Mouse (Mus musculus): ENCODE data around the gene Slc46a3.

The Slc46a3 gene

DNA sequence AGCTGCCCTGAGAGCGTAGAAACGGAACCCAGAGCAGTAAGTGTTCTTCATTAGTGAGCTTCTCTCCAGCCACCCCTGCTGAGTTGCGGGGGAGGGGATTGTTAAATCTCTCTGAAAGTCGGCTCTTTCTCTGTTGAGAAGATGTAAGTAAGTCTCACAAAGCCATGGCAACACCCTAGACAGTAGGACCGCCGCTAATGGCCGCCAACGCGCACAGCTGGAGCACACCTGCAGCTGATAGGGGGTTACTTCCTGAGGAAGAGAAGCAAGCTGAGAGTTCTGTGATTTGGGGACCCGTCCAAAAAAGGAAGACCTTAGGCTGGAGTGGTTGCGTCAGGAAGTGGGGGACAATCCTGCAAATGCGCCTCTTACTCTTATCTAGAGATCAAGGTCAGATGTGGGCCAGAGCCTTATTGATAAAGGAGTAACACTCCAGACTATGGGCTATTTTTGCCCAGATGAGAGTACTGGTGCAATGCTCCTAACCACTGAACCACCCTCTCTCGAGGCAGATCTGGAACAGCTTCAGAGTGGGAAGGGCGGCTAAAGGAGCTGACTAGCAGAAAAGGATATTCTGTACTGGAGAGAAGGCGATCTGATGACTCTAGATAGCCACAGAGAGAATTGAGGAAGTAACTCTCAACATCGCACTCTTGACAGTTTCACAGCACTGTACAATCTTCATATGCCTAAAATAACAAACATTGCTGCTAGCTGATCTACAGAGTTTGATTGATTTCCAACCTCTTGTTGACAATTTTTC, 1.0 kb upstream of the Slc46a3 start:
- DNase-seq (ENCODE audit: low spot score), result peak; percentile 51

DNA sequence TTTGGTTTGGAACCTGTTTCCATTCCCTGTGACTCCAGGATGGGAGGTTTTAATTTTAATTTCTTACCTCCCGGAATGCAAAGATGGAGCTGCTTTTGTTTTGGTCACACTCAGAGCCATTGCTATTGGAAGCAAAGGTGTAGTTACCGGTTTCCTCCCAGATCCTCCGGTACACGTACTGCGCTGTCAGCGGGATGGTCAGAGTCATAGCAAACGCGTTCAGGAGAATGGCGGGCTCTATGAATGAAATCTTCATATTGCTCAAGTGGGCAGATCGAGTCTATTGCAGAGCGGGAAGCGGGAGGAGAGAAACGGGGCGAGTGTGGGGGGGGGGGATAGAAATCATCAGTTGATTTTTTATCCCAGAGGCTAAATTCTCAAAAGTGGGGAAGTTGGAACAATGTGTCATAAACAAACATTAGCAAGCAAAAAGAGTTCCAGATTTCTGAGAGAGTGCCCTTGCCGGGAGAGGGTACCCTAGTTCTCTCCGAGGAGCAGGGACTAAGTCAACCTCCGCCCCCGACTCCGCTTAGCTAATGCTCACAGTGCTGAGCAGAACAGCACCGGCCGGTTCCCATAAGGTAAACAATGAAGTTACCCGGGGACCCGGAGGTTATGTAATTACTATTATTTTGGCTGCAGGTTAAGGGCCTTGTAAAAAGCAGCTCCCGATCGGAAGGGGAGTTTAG, 705 bp downstream of the Slc46a3 start:
- peak; percentile 39 for DNase-seq (ENCODE audit: low spot score)

DNA sequence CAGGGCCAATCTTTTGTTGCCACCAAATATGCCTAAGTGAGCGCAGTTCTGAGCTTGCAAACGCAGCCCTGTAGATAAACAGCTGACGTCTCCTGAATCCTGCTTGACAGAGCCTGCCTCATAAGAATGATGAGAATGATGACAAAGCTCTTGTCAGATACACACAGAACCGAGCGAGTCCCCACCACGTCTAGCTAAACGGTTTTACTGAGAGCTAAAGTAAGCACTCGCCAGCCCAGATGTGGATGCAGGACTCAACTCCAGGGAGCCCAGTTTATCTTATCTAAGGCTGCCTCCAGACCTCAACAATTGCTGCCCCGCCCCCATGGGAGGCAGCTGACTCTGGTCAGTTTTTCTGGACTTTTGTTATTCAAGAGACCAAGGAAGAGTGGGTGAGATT, 1.5 kb downstream of the Slc46a3 start:
- peak; percentile 61 for DNase-seq (ENCODE audit: low spot score)

DNA sequence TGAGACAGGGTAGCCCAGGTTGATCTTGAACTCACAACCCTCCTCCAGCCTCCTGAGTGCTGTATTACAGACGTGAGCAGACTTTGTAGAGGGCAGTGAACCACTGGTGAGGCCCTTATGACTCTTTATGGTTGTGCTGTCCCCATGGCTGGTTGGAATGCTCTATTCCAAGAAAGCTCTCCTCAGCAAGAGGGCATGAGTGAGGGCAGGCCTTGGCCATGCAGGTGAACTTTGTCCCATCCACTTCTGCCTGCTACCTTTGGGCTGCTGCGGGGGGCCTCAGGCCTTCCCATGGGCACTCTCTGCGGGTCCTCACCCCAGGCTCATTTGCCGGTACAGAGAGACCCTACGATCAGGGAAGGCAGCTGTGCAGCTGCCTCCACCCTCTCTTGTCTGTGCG, 1.9 kb downstream of the Slc46a3 start:
- no peak for DNase-seq (ENCODE audit: low spot score)

DNA sequence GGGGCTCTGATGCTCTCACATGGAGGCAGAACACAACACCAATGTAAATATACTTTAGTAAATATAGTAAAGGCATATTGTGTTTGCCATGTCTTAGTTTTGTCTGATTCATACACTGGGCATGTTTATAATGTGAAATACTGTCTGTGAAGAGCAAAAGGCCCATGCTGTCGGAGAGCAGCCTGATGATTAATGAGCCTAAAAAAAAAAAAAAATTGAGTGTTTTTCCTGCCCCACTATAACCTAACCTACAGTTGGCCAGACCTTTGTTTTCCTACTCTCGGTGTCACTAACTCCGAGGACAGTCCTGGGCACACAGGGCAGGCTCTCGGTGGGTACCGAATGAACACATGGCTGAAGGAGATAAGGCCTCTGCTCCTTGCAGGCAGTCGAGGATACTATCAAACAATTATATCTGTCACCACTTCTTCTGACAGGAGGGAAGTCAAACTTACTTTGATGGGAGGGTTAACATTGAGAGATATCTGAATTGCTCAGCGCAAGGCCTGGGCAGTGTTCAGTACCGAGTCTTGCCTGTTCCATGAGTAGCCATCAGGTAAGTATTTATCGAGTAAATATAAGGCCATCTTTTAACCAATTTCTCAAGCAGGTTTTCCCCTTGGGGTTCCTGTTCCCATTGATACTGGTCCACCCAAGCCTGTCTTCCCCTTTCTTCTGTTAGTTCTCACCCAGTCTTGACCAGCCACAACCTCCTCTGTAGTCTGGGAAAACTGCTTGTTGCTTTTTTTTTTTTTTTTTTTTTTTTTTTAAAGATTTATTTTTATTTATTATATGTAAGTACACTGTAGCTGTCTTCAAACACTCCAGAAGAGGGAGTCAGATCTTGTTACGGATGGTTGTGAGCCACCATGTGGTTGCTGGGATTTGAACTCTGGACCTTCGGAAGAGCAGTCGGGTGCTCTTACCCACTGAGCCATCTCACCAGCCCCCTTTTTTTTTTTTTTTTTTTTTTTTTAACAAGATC, 6.0 kb downstream of the Slc46a3 start:
- DNase-seq (ENCODE audit: low spot score), result peak; percentile 67

DNA sequence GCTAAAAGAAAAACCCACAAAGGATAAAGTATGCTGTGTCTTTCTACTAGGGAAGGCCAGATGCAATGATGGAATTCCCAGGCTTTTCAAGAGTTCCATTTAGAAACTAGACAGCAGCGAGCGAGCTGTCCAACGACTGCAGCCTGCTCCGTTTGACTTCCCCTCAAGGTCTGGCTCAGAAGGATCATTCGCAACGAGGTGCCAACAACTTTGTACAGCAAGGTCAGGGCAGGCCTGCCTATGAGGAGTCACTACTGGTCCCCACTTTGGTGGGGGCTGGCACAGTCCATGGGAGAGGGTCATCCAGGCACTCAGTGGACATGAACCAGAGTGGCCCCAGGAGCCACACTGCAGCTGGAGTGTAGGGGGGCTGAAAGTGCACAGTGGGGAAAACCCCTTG, 11.0 kb downstream of the Slc46a3 start:
- DNase-seq (ENCODE audit: low spot score), result no peak

DNA sequence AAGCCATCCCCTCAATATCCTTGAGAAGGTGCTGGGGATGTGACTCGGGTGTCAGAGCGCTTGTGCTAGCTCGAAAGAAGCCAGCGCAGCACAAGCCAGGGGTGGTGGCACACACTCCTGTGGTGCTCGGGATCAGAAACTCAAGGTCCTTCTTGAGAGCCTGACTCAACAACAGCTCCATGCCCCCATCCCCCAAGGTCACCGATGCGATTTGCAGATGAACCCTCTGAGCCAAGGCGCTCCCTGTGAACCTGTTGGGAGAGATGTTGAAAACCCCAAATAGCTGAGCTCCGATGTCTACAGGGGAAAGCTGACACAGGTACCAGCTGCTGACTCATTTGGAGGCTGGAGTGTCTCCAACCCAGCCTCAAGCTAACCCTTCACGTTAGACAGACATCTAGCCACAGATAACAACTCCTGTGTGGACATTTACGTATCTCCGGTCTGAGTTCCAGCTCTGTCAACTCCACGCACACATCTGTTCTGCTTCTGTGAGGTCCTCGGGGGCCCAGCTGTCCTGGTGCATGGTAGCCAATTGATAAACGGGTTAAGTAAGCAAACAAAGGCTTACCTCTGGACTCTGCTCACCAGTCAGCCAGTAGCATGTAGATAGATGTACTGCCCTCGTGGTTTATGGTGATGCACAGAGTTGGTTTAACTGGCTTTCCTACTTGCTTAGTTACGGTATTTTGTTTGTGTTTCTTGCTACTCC, 14.5 kb downstream of the Slc46a3 start:
- no peak for DNase-seq (ENCODE audit: low spot score)

DNA sequence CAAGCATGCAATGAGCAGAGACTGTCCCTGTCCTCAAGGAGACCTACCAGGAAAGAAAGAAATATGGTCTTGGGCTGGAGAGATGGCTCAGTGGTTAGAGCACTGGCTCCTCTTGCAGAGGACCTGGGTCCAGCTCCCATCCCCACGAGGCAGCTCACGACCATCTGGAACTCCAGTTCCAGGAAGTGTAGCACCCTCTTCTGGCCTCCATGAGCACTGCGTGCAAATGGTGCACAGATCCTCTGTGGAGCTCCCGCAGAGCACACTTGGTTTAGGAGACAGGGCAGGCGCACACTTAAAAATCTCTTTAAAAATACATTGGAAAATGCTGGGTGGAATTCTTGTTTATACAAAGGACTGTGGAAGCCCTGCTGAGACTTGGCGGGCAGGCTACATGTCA, 17.1 kb downstream of the Slc46a3 start:
- no peak for DNase-seq (ENCODE audit: low spot score)

DNA sequence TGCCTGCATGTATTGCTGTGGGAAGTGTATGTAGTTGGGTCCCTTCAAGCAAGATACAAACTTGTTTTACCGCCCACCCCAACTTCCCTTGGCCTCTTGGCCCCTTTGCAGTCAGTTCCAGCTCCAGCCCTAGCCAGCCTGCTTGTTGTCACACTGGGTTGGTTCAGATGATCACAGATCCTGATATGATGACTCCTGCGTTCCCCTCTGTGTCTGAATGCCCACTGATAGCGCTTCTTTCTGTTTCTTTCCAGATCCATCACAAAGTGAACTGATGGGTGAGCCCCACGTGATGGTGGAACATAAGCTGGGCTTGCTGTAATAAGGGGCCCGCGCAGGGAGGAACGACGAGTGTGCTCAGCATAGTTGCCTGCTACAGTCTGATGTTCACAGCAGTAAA, 19.4 kb downstream of the Slc46a3 start:
- no peak for DNase-seq (ENCODE audit: low spot score)

DNA sequence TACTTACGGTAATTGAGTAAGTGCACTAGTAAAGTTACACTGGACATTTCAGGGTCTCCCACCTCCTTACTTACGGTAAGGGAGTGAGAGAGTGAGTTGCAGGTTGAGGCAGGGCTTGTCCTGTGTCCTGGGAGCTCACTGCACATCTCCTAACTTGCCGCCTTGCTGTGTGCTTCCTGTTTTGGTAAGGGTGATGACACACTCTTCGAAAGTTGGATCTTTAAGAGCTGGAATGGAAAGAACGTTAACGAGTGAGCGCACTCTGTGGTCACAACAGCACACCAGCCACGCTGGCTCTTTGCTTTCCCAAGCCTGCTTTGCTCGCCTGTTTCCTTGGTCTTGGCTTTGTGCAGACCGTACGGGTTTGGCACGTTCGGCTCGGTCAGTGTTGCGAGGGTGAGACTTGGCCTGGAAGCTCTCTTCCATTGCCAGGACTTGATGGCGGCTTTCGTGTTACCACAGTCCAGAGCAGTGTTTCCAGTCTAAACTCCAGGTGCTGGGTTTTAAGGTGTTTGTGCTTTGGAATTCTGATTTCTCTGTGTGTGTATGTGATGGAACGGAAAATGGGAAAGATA, 20.0 kb downstream of the Slc46a3 start:
- DNase-seq (ENCODE audit: low spot score), result no peak

DNA sequence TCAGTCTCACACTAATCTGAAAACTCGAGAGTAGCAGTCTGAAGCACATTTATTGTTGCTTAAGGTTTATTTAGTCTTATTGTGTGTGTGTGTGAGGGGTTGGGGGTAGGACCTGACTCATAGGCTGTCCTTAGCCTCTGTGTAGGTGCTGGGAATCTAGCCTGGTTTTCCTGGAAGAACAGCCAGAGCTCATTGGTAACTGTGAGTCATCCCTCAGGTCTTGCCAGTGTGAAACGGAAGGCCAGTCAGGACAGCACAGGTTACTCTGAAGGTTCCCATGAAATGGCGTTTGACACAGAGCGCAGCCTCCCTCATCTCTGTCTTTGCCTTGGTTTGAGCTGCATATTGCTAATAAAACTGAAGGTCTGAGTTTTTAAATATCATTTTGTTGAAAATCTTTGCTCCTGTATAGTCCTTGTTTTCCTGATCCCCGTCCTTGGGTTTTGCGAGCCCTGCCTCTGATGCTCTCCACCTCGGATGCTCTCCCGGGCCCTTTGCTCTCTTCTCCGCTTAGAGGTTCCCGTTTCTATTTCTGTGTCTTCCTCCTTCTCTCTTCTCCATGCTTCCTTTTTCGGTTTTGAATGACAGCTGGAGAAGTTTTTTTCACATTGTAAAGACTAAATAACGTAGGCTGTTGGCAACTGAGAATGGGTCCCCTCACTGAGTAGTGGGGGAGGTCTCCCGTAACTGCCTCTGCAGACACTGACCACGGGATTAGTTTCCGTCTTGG, 23.4 kb downstream of the Slc46a3 start:
- no peak for DNase-seq (ENCODE audit: low spot score)

DNA sequence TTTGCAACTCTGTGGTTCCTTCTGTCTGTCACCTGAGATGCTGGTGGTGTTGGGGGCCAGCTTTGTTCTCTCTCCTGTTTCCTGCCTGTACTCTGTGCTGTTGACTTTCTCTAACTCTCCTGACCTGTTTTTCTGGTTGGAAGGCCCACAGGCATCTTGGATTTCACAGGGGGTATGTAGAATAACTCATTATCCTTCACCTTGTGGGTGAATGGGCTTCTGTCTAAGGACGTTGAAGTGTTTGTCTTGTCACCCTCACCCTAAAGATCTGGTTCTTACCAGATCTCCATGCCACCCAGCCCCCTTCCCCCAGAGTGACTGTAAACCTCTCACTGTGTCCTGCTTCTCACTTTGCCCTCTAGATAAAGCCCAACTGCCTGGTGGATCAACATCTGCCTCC, 24.3 kb downstream of the Slc46a3 start:
- no peak for DNase-seq (ENCODE audit: low spot score)

DNA sequence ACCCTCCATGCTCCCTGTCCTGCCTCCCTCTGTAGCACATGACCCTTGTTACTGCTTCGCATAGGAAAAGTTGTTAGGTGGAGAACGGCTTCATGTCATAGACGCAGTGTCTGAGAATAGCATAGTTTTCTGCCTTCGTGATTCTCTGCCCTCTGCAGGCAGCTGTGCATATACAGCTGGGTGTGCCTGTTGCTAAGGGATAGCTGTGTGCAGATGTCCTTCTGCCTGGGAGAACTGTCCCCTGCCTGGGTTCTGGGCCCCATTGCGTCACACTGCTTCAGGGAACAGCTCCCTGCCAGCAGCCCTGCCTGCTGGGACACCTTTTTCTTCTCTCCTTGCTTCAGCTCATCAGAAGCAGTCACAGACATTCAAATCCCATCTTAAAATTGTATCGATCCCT, 25.0 kb downstream of the Slc46a3 start:
- no peak for DNase-seq (ENCODE audit: low spot score)

DNA sequence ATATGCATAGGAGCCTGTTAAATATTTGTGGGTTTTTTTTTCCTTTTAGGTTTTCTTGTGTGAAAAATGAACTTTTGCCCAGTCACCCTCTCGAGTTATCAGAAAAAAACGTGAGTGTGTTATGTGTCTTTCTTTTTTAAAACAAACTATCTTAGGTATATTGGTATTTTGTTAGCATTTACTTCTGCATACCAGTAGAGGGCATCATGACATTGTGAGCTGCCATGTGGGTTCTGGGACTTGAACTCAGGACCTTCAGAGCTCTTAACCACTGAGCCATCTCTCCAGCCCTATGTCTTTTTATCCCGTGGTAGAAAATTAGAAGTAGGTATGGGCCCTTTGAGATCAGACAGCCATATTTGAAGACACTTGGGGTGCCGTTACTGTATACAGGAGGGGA, 25.9 kb downstream of the Slc46a3 start:
- DNase-seq (ENCODE audit: low spot score), result no peak

DNA sequence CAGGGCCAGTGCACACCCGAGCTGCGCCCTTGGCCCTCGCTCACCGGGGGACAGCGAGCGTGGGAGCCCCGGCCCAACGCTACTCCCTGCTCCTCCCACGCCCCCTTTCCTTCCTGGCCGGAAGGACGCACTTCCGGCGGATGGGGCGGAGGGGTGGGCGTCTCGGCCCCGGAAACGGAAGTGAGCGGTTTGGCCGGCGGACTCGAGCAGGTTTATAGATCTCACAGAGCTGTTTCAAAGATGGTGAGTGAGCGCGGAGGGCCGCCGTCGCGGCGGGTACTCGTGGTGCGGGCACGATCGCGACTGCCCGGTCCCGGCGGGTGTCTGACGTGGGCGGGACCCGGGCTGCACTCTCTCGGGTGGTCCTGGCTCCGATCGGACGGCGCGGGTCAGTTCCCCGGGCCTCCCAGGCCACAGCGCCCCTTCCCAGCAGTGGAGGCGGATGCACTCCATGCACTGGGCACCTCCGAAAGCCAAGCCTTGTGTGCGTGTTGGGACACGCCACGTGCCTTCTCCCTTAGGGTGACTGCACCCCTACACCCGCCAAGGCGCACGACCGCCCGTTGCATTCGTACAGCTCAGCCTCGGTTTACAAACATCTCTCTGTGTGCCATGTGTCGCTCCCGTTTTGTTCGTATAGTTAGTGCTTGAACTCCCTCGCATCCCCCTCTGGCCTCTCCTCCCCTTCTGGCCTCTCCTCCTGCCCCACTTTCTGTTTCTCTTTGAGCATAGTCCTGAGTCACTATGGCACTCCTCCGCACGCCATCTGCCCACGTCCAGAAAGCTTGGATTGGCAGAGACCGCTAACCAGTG, 34.0 kb downstream of the Slc46a3 start, which contains the start of gene Pomp:
Pomp (plus strand) TSS at position 13 of the 813 bp plus-strand sequence.
- DNase-seq (ENCODE audit: low spot score), result peak; percentile 80

DNA sequence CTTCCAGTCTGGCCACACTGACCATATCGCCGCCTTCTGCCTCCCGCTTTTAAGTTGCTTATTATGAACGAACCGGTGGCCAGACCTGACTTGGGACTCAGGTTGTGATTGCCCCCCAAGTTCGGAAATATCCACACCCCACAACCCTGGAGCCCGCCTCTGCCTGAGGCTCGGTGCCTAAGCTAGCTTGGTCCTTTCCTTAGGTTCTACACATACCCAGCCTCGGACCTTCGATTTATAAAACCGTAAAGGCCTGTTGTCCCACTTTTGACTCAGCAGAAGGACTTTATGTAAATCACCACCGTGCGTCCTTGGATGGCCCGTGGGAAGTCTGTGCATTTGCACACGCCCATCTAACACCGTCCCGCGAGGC, 34.6 kb downstream of the Slc46a3 start:
- DNase-seq (ENCODE audit: low spot score), result no peak

DNA sequence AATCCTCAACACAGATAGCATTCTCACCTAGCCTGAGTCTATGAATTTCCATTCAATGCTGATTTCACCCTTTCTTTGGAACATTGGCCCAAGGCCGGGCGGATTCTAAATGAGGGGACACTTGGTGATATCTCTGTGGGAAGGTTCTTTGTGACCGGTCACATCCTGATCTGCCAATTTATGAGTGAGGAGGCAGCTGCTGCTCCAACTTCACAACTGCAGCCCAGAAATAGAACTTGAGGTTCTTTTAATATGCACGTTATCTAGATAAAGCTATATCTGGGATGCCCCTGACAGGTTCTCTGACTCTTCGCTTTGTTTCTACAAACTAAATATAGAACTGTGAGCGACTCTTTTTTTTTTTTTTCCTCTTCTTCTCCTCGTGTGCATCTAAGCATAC, 44.4 kb downstream of the Slc46a3 start:
- no peak for DNase-seq (ENCODE audit: low spot score)

DNA sequence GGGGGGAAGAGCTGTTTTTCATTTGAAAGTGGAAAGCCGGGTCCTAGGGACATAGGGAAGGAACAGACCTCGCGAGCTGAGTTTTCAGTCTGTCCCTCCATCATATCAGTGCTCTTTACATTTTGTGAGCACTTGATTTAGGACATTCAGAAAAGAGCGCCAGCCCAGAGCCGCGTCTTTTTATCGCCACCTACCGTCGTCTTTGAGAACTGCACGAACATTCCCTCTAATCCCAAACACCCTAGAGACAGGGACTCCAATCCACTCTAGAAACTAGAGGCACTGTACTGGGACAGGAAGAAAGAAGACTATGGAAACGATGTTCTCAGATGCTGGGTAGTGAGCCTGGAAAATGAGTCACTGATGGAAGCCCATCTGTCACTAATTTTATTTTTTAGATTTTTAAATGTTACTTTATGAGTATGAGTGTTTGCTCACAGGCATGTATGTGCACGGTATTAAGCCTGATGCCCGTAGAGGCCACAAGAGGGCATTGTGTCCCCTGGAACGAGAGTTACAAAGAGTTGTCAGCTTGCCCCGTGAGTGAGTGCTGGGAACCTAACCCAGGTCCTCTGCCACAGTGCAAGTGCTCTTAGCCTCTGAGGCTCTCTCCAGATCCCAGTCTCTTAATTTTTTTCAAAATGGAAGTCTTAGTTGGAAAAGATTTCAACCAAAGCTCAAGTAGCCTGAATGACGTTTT, 46.3 kb downstream of the Slc46a3 start:
- DNase-seq (ENCODE audit: low spot score), result peak; percentile 47

DNA sequence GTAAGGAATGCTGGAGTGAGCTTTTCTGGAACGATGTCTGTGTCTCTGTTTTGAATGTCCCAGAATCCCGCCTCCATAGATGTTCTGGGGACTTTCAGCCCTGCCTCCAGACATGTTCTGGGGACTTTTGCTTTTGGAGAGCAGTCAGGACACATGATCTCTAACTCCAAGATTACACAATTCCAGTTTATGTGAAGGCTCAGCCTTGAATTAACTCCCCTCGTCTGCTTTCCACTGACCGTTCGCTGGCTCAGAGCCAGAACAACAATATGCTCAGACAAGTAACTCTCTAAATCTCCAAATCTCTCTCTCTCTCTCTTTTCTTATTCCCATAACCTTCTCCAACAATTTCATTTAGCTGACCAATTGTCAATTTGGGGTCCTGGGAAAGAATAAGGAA, 47.3 kb downstream of the Slc46a3 start:
- DNase-seq (ENCODE audit: low spot score), result no peak

Data from c-Kit-positive CD71-positive TER-119-positive erythroid progenitor cells, embryonic 14.5 days (primary cell).